Mouse (Mus musculus) liver, embryonic 14.5 days (tissue): ENCODE measurements at regions not wholly inside any gene's neighbourhood (a gene's known extent, or its start where the extent isn't known, plus 50 kb on each side); places are given as distances from the start of the nearest gene placed in this dataset.

Experiments
- CTCF ChIP-seq: IDR thresholded peaks from 2 replicates; pipeline ENCODE4 v1.5.1; 2016; ENCODE audit warnings: antibody characterized with exemption, low read depth, control low read depth
- EP300 ChIP-seq: IDR thresholded peaks from 2 replicates; pipeline ENCODE4 v1.6.1; 2016; ENCODE audit warnings: antibody characterized with exemption, low read depth

DNA sequence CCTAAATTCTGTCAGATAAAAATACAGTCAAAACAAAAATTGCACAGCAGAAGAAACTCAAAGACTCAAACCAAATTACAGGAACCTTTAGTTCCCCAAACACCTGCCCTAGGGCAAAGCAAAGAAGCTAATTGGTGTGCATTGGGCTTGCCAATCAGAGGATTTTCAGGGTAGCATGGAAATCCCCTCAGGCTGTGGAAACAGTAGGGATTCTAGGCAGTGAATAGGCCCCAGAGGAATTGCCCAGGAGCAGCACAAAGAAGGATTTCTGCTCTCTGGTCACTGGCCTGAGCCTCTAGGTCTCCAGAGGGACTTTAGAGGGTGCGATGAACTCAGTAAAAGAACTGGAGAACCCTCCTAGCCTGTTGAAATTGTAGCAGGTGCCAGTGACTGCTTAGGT lies 220.1 kb upstream of the Sp4 start:
- TF ChIP-seq CTCF: no peak
- TF ChIP-seq EP300: no peak
